Mouse (Mus musculus) embryo, embryonic 9.5 days (tissue): ENCODE results near the gene Phox2b.
A peak's percentile ranks its signal among the peaks of the same experiment; 100 is the strongest.

Experiments used
- DNase-seq: peaks from one replicate; pipeline ENCODE4 v3.0.0-alpha.2; 2017; ENCODE audit errors: extremely low spot score

Gene Phox2b

DNA sequence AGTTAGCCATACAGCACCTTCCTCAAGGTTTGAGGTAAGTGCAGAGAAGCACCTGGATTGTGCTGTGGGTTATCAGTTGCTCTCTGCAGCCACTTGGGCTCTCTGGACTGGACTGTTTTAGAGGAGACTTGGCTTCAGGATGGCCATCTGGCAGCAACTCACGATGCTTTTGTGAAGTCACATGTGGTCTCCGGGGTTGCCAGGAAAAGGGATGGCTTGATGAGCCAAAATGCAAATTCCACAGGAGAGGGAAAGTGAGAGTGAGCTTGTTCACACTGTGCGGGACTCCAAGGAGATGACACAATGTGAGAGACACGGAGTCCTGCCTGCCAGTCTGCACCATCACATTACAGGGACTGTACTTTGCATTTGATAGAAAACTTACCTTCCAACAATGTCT, 7.3 kb downstream of the Phox2b start:
- DNase-seq, result no peak

DNA sequence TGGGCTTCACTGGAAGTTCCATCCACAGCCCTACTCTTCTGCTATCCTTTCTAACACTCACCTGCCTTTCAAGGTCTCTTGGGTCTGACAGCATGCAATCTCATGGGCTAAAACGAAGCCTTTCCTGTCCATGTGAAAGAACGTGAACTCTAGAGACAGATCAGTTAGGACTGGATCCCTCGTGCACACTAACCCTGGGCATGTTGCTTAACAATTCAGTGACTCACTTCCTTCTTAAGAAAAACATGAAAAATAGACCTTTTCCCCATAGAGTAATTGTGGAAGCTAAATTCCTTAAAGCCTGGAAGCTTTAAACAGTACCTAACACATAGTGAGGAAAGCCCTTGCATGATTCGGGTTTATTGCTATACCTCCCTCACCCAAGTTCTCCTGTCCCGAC, 8.2 kb downstream of the Phox2b start:
- no peak for DNase-seq

DNA sequence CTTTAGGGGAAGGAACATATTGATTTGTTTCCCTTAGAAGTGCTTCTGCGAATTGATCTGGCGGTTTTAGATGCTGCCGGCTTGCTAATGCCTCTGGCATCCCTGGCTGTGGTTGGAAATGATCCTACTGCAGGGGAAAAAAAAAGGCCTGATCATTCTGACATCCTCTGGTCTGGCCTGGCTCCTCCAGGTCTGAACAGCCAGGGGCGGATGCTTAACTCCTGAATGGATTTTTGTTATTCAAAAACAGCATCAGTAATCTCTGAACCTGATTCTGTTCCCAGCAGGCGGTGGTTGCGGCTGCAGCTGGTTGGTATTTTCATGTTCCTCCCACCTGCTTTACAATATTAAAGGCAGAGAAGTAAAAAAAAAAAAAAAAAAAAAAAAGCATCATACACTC, 16.0 kb downstream of the Phox2b start:
- no peak for DNase-seq

DNA sequence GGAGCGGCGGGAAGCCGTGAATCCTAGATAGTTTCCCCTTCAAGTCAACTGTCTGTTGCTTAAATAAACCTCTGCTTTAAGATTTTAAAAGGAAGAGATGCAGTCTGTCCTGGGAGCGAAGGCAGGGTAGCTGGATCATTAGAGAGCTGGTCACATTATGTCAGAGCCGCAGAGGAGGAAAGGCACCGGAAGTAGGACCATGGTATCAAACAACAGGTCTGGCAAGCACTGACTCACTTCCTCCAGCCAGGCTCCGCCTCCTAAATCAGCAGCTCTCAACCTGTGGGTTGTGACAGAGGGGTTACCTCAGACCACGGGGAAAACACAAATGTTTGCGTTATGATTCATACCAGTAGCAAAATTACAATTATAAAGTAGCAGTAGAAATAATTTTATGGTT, 35.5 kb downstream of the Phox2b start:
- DNase-seq, result no peak

DNA sequence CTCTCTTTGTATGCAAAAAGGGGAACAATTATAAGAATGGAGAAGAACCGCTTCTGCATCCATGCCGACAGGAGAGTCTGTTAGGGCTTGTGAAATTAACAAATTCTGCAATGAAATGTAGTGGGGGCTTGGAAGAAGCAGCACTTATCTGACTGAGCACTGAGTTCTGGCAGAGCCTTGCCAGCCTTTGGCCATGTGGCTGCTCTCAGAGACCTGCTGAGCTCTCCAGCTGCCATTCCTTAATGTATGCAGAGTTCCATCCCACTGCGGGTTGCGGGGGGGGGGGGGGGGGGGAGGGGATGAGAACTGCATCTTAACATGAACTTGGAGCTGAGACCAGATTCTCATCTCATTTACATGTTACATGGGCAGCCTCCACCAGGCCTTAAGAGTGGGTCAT, 38.6 kb downstream of the Phox2b start:
- DNase-seq, result no peak

DNA sequence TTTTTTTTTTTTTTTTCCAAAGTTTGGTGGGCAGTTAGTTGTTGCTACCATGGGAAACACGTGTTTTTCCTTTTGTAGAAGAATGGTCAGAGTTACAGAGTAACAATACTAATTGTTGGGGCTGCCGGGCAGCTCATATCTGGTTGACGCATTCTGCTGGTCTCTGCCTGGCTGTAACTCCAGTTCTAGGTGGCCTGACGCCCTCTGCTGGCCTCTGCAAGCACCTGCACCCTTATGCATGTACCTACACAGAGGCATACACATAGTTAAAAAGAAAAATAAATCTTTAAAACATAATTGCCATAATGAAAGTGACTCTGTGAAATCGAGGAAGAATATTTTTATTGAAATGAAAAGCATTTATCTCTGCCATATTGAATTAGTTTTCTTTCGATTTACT, 41.3 kb downstream of the Phox2b start:
- DNase-seq, result no peak

DNA sequence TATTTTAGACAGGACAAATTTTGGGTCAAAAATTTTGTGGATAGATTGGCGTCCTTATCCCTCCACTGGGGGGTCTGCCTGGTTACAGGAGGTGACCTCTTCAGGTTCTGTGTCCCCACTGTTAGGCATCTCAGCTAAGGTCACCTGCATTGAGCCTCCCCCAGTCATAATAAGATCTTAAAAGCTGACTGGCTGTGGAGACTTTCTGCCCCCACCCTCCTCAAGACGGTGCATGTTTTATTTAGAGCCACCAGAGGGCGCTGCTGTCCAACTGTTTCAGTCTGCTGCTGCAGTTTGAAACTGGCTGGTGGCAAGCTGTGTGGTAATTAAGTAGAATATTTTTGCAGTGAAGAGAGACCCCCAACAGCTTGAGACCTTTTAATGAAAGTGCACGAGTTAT, 51.1 kb downstream of the Phox2b start:
- DNase-seq, result peak; percentile 59
